Mouse (Mus musculus): ENCODE measurements around the gene Psd4.

GRCm38 (mm10) chr2:24335333-24335732 is 32.0 kb upstream of the Psd4 start:
- no peak for TF ChIP-seq CTCF (IDR thresholded peaks at IDR 0.05; ENCODE audit: borderline replicate concordance, extremely low read depth, insufficient read depth, insufficient read length)
- TF ChIP-seq POLR2A (IDR thresholded peaks at IDR 0.05; ENCODE audit: borderline replicate concordance, extremely low read depth, insufficient read depth, insufficient read length, poor library complexity, severe bottlenecking), result no peak

Data from brain, embryonic 14.5 days (tissue).